Mouse (Mus musculus): ENCODE measurements around the gene Txndc8. TPM values are rescaled to one million over a fixed set of nuclear protein-coding genes. Genes with fewer than 3 reads are reported as not detected.

Txndc8 gene
- not detected in 2 replicates for total RNA-seq (2014; fragmentation: Nextera tagmentation)
- total RNA-seq (2017), result not detected in 2 replicates
- not detected in 2 replicates for polyA plus RNA-seq (2012)

DNA sequence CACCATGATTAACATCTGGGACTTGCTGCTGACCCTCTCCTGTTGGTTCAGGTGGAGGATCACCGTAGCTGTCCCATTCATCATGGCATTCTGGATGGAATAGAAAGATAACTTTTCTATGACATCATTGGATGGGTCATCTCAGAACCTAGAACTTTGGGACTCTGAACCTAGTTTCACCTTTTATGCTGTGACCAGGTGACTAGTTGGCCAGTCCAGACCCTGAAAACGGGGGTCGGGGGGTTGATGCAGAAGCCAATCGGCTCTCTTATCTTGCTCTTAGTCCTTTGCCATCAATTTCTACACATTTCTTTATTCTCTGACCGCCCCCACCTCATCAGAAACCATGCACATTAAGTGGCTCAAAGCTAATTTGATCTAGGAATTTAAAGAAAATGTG is at the start of gene Txndc8:
Gene Txndc8 (minus strand): TSS at position 101 of the 400 bp plus-strand sequence.
- Histone ChIP-seq H3K4me3 (ENCODE audit: low read depth, low read length) (no peak within 1 kb of the TSS), H3K36me3 (replicated peaks) (no peaks in the 10 kb centered on the region), H3K4me1 (ENCODE audit: insufficient read depth, low read depth, low read length) (no peaks in the 10 kb centered on the region), H3K27me3 (ENCODE audit: insufficient read depth, low read length) (no peaks in the 10 kb centered on the region), H3K9me3 (replicated peaks) (no peaks in the 10 kb centered on the region)
- ATAC-seq (ENCODE audit: extremely low read depth, insufficient number of reproducible peaks, low FRiP score, poor library complexity, severe bottlenecking), result no peak
- TF ChIP-seq GATA2 (IDR thresholded peaks at IDR 0.05; ENCODE audit: borderline replicate concordance, low read depth, low read length) (no peak), TAL1 (conservative IDR thresholded peaks at IDR 0.05; ENCODE audit: low read depth, low read length) (no peak)
- DNase-seq (ENCODE audit: low spot score), result no peak

DNA sequence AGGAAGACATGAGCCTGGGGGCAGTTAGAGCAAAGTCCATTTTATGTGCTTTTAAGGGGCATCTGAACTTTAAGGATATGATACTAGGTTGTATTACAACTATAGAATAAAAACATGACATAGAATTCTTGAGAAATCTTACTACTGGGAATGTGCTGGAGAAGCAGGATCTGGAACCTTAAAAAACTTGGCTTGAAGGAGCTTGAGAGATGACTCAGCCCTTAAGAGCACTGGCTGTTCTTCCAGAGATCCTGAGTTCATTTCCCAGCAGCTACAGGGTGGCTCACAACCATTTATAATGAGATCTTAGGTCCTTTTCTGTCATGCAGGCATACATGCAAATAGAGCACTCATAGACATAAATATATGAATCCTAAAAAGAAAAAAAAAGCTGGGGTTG is 46.7 kb upstream of the Txndc8 start:
- TF ChIP-seq POLR2AphosphoS5 (IDR thresholded peaks at IDR 0.05; ENCODE audit: insufficient replicate concordance, low read depth, low read length) (no peak), CTCF (IDR thresholded peaks at IDR 0.05; ENCODE audit: low read depth, low read length) (no peak), GATA1 (IDR thresholded peaks at IDR 0.05; ENCODE audit: borderline replicate concordance, low read length) (no peak), GATA2 (IDR thresholded peaks at IDR 0.05; ENCODE audit: borderline replicate concordance, low read depth, low read length) (no peak), TAL1 (conservative IDR thresholded peaks at IDR 0.05; ENCODE audit: low read depth, low read length) (no peak)
- ATAC-seq (ENCODE audit: extremely low read depth, insufficient number of reproducible peaks, low FRiP score, poor library complexity, severe bottlenecking) (no peak), DNase-seq (ENCODE audit: low spot score) (no peak)
- no peaks in the 10 kb centered on the region for H3K36me3 ChIP-seq (replicated peaks)
- H3K27me3 ChIP-seq (ENCODE audit: insufficient read depth, low read length), result no peaks in the 10 kb centered on the region
- H3K9me3 ChIP-seq (replicated peaks), result peaks cover 4% of the 10 kb centered on the region
- H3K4me3 ChIP-seq (ENCODE audit: low read depth, low read length), result no peak overlapping the region
- no peaks in the 10 kb centered on the region for H3K4me1 ChIP-seq (ENCODE audit: insufficient read depth, low read depth, low read length)

DNA sequence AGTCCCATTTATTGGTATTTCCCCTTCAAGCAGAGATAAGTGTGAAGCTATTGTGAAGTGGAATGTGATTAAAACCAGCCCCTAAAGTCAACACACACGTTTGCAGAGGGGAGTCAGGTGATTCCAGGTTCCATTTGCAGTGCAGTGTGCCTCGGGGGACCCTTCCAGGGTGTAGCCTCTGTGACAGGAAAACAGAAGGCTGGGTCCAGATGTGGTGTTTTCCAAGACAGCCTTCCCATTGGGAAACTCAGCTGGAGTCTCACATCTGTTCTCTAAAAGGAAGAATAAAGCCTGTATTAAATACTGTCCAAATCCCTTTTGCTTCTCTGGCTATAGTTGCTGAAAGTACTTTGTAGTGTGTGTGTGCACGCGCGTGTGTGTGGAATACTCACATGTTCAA is 45.5 kb upstream of the Txndc8 start:
- H3K9me3 ChIP-seq (replicated peaks), result peaks cover 4% of the 10 kb centered on the region
- no peaks in the 10 kb centered on the region for H3K4me1 ChIP-seq (ENCODE audit: insufficient read depth, low read depth, low read length)

DNA sequence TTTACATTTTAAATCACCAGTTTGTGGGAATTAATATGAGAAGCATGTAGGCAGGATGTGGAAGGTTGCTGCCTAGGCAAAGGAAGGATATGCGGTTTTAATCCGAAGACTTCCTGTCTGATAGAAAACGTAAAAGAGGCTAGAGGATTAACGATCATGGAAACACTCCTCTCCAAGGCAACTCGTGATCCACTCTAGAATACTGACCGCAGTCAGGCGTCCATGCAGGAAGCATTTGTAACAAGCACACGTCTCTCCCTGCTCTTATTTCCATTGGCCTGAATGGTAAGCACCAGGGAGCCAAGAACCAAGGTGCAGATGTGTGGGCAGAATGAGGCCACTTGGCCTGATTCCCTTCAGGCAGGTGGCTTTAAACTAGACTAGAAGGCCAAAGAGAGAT is 41.8 kb upstream of the Txndc8 start:
- H3K36me3 ChIP-seq (replicated peaks), result no peaks in the 10 kb centered on the region
- no peak overlapping the region for H3K4me3 ChIP-seq (ENCODE audit: low read depth, low read length)
- no peaks in the 10 kb centered on the region for H3K27me3 ChIP-seq (ENCODE audit: insufficient read depth, low read length)
- H3K4me1 ChIP-seq (ENCODE audit: insufficient read depth, low read depth, low read length), result no peaks in the 10 kb centered on the region
- no peak for DNase-seq (ENCODE audit: low spot score)
- no peak for ATAC-seq (ENCODE audit: extremely low read depth, insufficient number of reproducible peaks, low FRiP score, poor library complexity, severe bottlenecking)
- TF ChIP-seq CTCF (IDR thresholded peaks at IDR 0.05; ENCODE audit: low read depth, low read length) (no peak), GATA1 (IDR thresholded peaks at IDR 0.05; ENCODE audit: borderline replicate concordance, low read length) (no peak), GATA2 (IDR thresholded peaks at IDR 0.05; ENCODE audit: borderline replicate concordance, low read depth, low read length) (no peak), POLR2AphosphoS5 (IDR thresholded peaks at IDR 0.05; ENCODE audit: insufficient replicate concordance, low read depth, low read length) (no peak), TAL1 (conservative IDR thresholded peaks at IDR 0.05; ENCODE audit: low read depth, low read length) (no peak)
- peaks cover 21% of the 10 kb centered on the region for H3K9me3 ChIP-seq (replicated peaks)

More for the DNA sequence above, 45.5 kb upstream of the Txndc8 start:
- no peak for TF ChIP-seq TAL1 (conservative IDR thresholded peaks at IDR 0.05; ENCODE audit: low read depth, low read length)
- no peak for TF ChIP-seq GATA1 (IDR thresholded peaks at IDR 0.05; ENCODE audit: borderline replicate concordance, low read length)
- no peak for TF ChIP-seq CTCF (IDR thresholded peaks at IDR 0.05; ENCODE audit: low read depth, low read length)
- no peak for TF ChIP-seq GATA2 (IDR thresholded peaks at IDR 0.05; ENCODE audit: borderline replicate concordance, low read depth, low read length)
- TF ChIP-seq POLR2AphosphoS5 (IDR thresholded peaks at IDR 0.05; ENCODE audit: insufficient replicate concordance, low read depth, low read length), result no peak
- Histone ChIP-seq H3K27me3 (ENCODE audit: insufficient read depth, low read length) (no peaks in the 10 kb centered on the region), H3K36me3 (replicated peaks) (no peaks in the 10 kb centered on the region), H3K4me3 (ENCODE audit: low read depth, low read length) (no peak overlapping the region)
- DNase-seq (ENCODE audit: low spot score), result no peak
- ATAC-seq (ENCODE audit: extremely low read depth, insufficient number of reproducible peaks, low FRiP score, poor library complexity, severe bottlenecking), result no peak

DNA sequence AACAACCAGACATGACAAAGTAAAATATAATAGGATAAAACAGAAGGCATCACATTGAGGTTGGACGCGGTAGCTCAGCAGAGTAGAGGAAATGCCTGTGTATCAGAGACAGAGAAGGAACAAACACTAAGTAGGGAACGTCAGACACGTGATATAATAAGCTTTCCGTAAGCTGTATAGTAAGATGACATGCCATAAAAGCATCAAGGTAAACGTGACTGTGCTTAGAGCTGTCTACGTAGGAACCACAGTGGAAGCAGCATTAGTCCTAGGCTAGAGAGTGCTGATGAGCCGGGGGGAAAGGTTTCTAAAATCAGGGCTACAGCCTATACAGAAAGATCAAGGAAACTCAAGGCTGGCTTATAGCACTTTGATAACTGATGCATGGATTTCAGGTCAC is 41.4 kb upstream of the Txndc8 start:
- H3K27me3 ChIP-seq (ENCODE audit: insufficient read depth, low read length), result no peaks in the 10 kb centered on the region
- H3K4me3 ChIP-seq (ENCODE audit: low read depth, low read length), result no peak overlapping the region
- no peak for TF ChIP-seq TAL1 (conservative IDR thresholded peaks at IDR 0.05; ENCODE audit: low read depth, low read length)
- TF ChIP-seq GATA1 (IDR thresholded peaks at IDR 0.05; ENCODE audit: borderline replicate concordance, low read length), result no peak
- TF ChIP-seq POLR2AphosphoS5 (IDR thresholded peaks at IDR 0.05; ENCODE audit: insufficient replicate concordance, low read depth, low read length), result no peak
- DNase-seq (ENCODE audit: low spot score) (no peak), ATAC-seq (ENCODE audit: extremely low read depth, insufficient number of reproducible peaks, low FRiP score, poor library complexity, severe bottlenecking) (no peak)
- H3K4me1 ChIP-seq (ENCODE audit: insufficient read depth, low read depth, low read length), result no peaks in the 10 kb centered on the region
- H3K36me3 ChIP-seq (replicated peaks), result no peaks in the 10 kb centered on the region
- H3K9me3 ChIP-seq (replicated peaks), result peaks cover 26% of the 10 kb centered on the region

DNA sequence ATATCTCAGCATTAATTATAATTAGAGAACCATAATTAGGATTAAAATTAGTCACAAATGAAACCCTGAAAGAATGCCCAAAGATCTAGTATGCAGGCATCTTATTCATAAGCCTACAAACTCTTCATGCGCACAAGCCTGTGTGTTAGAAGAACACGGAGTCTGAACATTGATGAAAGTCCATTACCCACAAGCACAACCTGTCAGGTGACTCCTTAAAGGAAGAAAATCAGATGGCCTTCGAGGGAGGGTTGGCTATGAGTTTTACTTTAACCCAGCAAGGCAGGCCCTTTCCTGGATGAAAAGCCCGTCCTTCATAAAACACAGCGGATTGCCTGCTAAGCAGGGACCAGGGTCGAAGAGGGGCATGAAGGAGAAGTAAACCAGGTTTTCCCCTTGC is 35.9 kb upstream of the Txndc8 start:
- DNase-seq (ENCODE audit: low spot score) (no peak), ATAC-seq (ENCODE audit: extremely low read depth, insufficient number of reproducible peaks, low FRiP score, poor library complexity, severe bottlenecking) (no peak)
- TF ChIP-seq POLR2AphosphoS5 (IDR thresholded peaks at IDR 0.05; ENCODE audit: insufficient replicate concordance, low read depth, low read length) (no peak), CTCF (IDR thresholded peaks at IDR 0.05; ENCODE audit: low read depth, low read length) (no peak), GATA2 (IDR thresholded peaks at IDR 0.05; ENCODE audit: borderline replicate concordance, low read depth, low read length) (no peak)

DNA sequence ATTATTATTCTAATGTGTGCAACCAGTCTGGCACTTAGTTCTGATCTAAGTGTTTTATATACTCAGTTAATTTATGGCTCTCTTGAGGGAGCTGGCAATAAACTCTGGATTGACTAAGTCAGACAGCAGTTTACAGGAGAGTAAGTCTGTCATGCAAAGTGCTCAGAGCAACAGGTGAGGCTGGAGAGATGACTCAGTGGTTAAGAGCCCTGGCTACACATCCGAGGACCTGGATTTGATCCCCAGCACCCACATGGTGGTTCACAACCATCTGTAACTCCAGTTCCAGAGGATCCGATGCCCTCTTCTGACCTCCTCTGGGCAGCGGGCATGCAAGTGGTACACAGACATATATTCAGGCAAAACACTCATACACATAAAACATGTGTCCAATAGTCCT is 35.4 kb upstream of the Txndc8 start:
- DNase-seq (ENCODE audit: low spot score), result no peak
- no peaks in the 10 kb centered on the region for H3K36me3 ChIP-seq (replicated peaks)
- H3K4me1 ChIP-seq (ENCODE audit: insufficient read depth, low read depth, low read length), result no peaks in the 10 kb centered on the region
- H3K9me3 ChIP-seq (replicated peaks), result peaks cover 31% of the 10 kb centered on the region
- TF ChIP-seq POLR2AphosphoS5 (IDR thresholded peaks at IDR 0.05; ENCODE audit: insufficient replicate concordance, low read depth, low read length) (no peak), GATA1 (IDR thresholded peaks at IDR 0.05; ENCODE audit: borderline replicate concordance, low read length) (no peak), CTCF (IDR thresholded peaks at IDR 0.05; ENCODE audit: low read depth, low read length) (no peak), GATA2 (IDR thresholded peaks at IDR 0.05; ENCODE audit: borderline replicate concordance, low read depth, low read length) (no peak), TAL1 (conservative IDR thresholded peaks at IDR 0.05; ENCODE audit: low read depth, low read length) (no peak)
- H3K27me3 ChIP-seq (ENCODE audit: insufficient read depth, low read length), result no peaks in the 10 kb centered on the region
- ATAC-seq (ENCODE audit: extremely low read depth, insufficient number of reproducible peaks, low FRiP score, poor library complexity, severe bottlenecking), result no peak
- H3K4me3 ChIP-seq (ENCODE audit: low read depth, low read length), result no peak overlapping the region

More for the DNA sequence above, 35.9 kb upstream of the Txndc8 start:
- H3K27me3 ChIP-seq (ENCODE audit: insufficient read depth, low read length), result no peaks in the 10 kb centered on the region
- H3K9me3 ChIP-seq (replicated peaks), result peaks cover 31% of the 10 kb centered on the region
- H3K4me1 ChIP-seq (ENCODE audit: insufficient read depth, low read depth, low read length), result no peaks in the 10 kb centered on the region
- H3K36me3 ChIP-seq (replicated peaks), result no peaks in the 10 kb centered on the region
- H3K4me3 ChIP-seq (ENCODE audit: low read depth, low read length), result no peak overlapping the region

Measured in G1E (cell line).